Mouse (Mus musculus) olfactory bulb, adult 2 months (tissue): ENCODE data around the gene Rad51d. TPM values are rescaled to one million over a fixed set of nuclear protein-coding genes. Genes with fewer than 3 reads are reported as not detected.

Source experiments
- H3K27ac ChIP-seq: fragments of 200-500 bp; 2 replicates; pipeline ENCODE4 v1.5.1; 2012; ENCODE audit warnings: low read depth, low read length; ENCODE audit not compliant: insufficient read depth
- H3K4me1 ChIP-seq: fragments of 200-500 bp; 2 replicates; pipeline ENCODE4 v1.6.1; 2012; ENCODE audit warnings: low read length; ENCODE audit not compliant: control insufficient read depth, insufficient read depth
- H3K4me3 ChIP-seq: fragments of 200-500 bp; 2 replicates; pipeline ENCODE4 v1.5.1; 2012; ENCODE audit warnings: mild to moderate bottlenecking, low read depth, low read length, moderate library complexity; ENCODE audit not compliant: insufficient read depth
- CTCF ChIP-seq: fragments of 200-500 bp; IDR thresholded peaks from 2 replicates; pipeline ENCODE4 v1.5.1; 2012; ENCODE audit warnings: low read depth, mild to moderate bottlenecking, low read length, moderate library complexity; ENCODE audit not compliant: insufficient read depth
- POLR2A ChIP-seq: fragments of 200-500 bp; IDR thresholded peaks from 2 replicates; pipeline ENCODE4 v1.6.1; 2012; ENCODE audit warnings: mild to moderate bottlenecking, low read depth, low read length, moderate library complexity; ENCODE audit not compliant: insufficient read depth
- WGBS: fragments of 180-500 bp; shearing (Covaris S2); methylation state at CpG from one replicate; pipeline ENCODE4 v1.1.7; 2018; 5-methylcytosine and 5-hydroxymethylcytosine counted together
- polyA plus RNA-seq: library from polyadenylated mRNA; stranded (reverse); fragments of >200 nt; gene quantifications from 2 replicates; pipeline ENCODE4 v1.2.4, GENCODE M21; 2012; ENCODE audit warnings: low replicate concordance; ENCODE audit not compliant: missing spikeins, insufficient read depth, insufficient read length

Gene Rad51d
- polyA plus RNA-seq, 1 experiment: not detected

GRCm38 (mm10) chr11:82863488-82863931, 26.9 kb downstream of the Rad51d start:
- TF ChIP-seq POLR2A (no peak), CTCF (no peak)
- H3K27ac ChIP-seq: no peak overlapping the region

GRCm38 (mm10) chr11:82863059-82863458, 27.4 kb downstream of the Rad51d start:
- WGBS: 51% methylated on average over 2 of the region's 2 CpGs
- Histone ChIP-seq H3K27ac (no peak overlapping the region), H3K4me1 (no peaks in the 10 kb centered on the region), H3K4me3 (no peak overlapping the region)
- TF ChIP-seq POLR2A (no peak), CTCF (no peak)

More at GRCm38 (mm10) chr11:82863488-82863931, 26.9 kb downstream of the Rad51d start:
- no peak overlapping the region for H3K4me3 ChIP-seq
- no peaks in the 10 kb centered on the region for H3K4me1 ChIP-seq
- WGBS: 69% methylated on average over 4 of the region's 4 CpGs

GRCm38 (mm10) chr11:82862638-82863037, 27.8 kb downstream of the Rad51d start:
- H3K4me3 ChIP-seq: no peak overlapping the region
- WGBS: 77% methylated on average over 9 of the region's 9 CpGs
- no peaks in the 10 kb centered on the region for H3K4me1 ChIP-seq
- no peak for TF ChIP-seq POLR2A
- TF ChIP-seq CTCF: no peak
- no peak overlapping the region for H3K27ac ChIP-seq

DNA sequence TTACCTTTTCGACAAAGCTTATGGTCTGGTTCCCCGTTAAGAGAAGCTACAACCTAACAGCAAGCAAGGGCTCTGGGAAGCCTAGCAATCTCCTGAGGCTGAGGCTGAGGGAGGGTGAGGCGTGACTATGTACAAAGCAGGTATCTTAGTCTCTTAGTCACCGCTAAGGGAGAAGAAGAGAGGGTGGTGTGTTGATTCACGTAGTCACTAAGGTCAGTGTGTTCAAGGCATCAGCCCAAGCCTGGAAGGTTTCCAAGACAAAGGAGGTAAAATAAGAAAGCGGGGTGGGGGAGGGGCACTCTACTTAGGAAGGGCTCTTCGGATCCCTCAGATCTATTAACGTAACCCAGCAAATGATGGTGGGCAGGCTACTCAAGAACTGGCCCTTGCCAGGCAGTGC, 28.9 kb downstream of the Rad51d start:
- Histone ChIP-seq H3K4me1 (no peaks in the 10 kb centered on the region), H3K27ac (no peak overlapping the region), H3K4me3 (no peak overlapping the region)
- 66% methylated on average over 8 of the region's 8 CpGs for WGBS
- TF ChIP-seq CTCF (no peak), POLR2A (no peak)

- TF ChIP-seq POLR2A (no peak), CTCF (no peak)
- H3K4me1 ChIP-seq: no peaks in the 10 kb centered on the region
- 90% methylated on average over 6 of the region's 6 CpGs for WGBS
- H3K4me3 ChIP-seq: no peak overlapping the region
- H3K27ac ChIP-seq: no peak overlapping the region
Measured at GRCm38 (mm10) chr11:82860759-82861158, 29.7 kb downstream of the Rad51d start.

DNA sequence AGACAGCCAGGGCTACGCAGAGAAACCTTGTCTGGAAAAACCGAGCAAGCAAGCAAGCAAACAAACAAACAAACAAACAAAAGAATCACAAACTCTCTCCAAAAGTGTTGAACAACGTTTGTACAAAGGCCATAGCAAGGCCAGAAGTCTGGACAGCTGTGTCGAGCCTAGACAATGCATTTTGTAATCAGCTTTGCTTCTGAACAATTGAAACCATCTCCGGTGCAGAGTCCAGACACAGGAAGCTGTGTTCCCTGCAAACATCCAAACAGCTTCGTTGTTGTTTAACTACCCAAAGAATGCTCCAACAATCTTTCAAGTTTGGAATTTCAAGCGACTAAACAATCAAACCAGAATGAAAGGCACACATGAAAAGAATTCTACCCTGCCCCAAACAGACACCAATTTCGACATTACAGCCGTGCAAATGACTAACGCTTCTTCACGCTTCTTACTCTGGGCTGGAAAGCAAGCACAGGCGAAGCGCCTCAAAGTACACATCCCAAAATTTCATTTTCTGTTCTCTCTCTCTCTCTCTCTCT, 33.0 kb downstream of the Rad51d start:
- TF ChIP-seq CTCF: no peak
- Histone ChIP-seq H3K4me1 (no peaks in the 10 kb centered on the region), H3K27ac (no peak overlapping the region), H3K4me3 (no peak overlapping the region)
- 81% methylated on average over 13 of the region's 13 CpGs for WGBS

GRCm38 (mm10) chr11:82856032-82856431, 34.4 kb downstream of the Rad51d start:
- no peaks in the 10 kb centered on the region for H3K4me1 ChIP-seq
- WGBS: 70% methylated on average over 10 of the region's 10 CpGs
- no peak overlapping the region for H3K4me3 ChIP-seq
- no peak overlapping the region for H3K27ac ChIP-seq
- no peak for TF ChIP-seq CTCF

DNA sequence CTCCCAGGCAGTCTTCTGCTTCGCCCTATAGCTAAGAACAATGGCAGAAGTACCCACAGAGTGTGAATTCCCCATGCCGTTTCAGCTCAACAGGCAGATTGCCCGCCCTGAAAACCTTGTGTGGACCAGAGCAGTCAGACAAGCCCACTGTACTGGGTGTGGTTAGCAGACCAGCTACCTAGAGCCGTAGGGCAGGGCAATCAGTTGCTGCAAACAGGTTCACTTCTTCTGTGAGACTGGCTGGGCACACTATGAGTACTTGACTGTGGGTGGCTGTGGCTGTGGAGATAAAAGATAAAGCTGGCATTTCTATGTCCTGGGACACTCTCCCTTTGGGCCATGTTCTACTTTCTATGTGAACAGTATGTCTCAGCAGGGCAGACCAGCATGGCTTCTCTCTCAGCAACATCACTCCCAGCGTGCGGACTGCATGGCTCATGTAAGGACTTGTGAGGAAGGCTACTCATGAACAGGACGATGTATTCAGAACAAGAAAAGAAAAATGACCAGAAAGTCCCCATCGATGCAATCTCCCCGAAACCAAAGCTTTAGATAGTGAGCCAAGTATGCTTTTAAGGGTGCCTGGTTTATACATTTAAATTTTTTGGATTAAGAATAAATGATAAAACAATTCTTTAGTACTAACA, 35.0 kb downstream of the Rad51d start:
- Histone ChIP-seq H3K4me3 (no peak overlapping the region), H3K4me1 (no peaks in the 10 kb centered on the region), H3K27ac (no peak overlapping the region)
- TF ChIP-seq CTCF (no peak), POLR2A (no peak)
- WGBS: 82% methylated on average over 9 of the region's 9 CpGs

DNA sequence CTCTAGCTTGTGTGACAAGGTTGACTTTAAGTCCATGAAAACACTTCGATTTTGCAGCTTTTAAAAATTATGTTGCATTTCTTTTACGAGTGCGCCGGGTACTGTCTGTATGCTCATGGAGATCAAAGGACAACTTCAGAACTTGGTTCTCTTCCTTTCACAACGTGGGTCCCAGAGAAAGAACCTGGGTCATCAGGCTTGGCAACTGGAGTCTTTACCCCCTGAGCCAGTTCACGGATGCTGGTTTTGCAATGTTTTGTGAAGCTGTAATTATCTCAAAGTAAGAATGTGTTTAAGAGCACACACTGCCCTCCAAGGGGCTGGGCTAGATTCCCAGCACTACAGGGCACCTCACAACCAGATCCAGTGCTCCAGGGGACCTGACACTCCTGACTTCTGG, 36.3 kb downstream of the Rad51d start:
- no peak for TF ChIP-seq POLR2A
- no peak overlapping the region for H3K4me3 ChIP-seq
- 87% methylated on average over 6 of the region's 6 CpGs for WGBS
- no peak overlapping the region for H3K27ac ChIP-seq
- H3K4me1 ChIP-seq: no peaks in the 10 kb centered on the region
